In the genomic region with DNA sequence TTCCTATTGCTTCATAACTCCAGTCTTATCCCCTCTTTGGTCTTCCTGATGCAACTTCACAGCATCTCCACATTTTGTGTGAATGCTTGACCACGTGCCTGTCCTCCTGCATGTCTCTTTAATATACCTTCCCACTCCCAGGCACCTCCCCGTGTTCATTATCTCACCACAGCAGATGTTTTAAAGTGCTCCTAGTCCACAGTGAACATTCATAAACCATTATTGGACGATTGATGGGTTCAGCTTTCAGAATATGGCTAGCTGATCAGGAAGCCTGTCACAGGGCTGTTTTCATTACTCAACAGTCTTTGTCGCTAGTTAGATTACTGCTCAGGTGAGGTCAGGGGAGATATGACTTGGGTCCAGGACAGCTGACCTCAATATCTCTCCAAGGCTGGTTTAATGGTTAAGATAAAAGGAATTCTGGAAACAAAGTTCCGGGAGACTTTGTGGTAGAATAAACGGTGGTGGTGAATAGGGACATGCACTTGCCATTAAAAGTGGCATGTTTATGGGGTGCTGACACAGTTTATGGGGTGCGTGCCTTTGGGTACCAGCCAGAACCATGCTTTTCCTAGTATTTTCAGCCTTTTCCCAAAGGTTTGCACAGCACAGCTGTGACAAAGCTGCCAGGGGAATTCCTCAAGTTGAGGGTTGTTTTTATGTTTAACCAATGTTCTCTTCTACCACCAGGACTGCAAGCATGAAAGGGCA, we compare ENCODE assay signal across 28 mouse cellular contexts.
DNase-seq lines count a peak whose midpoint lies in the region; ATAC-seq and TF ChIP-seq lines count a peak whose summit lies in the region.
"Had no signal": no experiment of that assay in that cellular context is flagged by ENCODE, and none has a peak within 500 bp of the region (broad histone marks: within the 10 kb centered on the region; RNA-seq: fewer than 3 reads in every experiment).

No protein-coding gene starts in this region.

- H3K9ac ChIP-seq in lung, embryonic 14.5 days: no peak overlapping the region
- H3K9ac ChIP-seq in limb, embryonic 11.5 days (ENCODE audit: low read length): no peak overlapping the region
- H3K9ac ChIP-seq in neural tube, embryonic 15.5 days (replicated peaks): no peak overlapping the region
- no peak overlapping the region for H3K9ac ChIP-seq in midbrain, postnatal 0 days (replicated peaks; ENCODE audit: low read length, poor library complexity, severe bottlenecking)
- H3K9ac ChIP-seq: forebrain, embryonic 12.5 days; forebrain, postnatal 0 days; hindbrain, embryonic 12.5 days; neural tube, embryonic 12.5 days had no signal

- peak; percentile 27 for DNase-seq in lung, embryonic 14.5 days
- no peak for DNase-seq in lung, postnatal 36 days
- DNase-seq in embryo, embryonic 9.5 days (ENCODE audit: extremely low spot score): peak; percentile 10
- DNase-seq in limb, embryonic 11.5 days (ENCODE audit: low spot score): peak; percentile 96
- DNase-seq in yolk sac, embryonic 10.5 days (ENCODE audit: low spot score): peak; percentile 23
- DNase-seq in midbrain, postnatal 0 days (ENCODE audit: low spot score): no peak
- DNase-seq: adrenal gland, postnatal 14 days; cerebellum, adult 11 months; cerebellum, adult 9-11 months; forebrain, postnatal 0 days; gastrocnemius, postnatal 14 days; heart, postnatal 36 days; kidney, adult 18-20 months; kidney, postnatal 4 days; right cerebral cortex, postnatal 14 days had no signal

- no peak overlapping the region for H3K27ac ChIP-seq in lung, embryonic 14.5 days (ENCODE audit: low read depth)
- H3K27ac ChIP-seq in limb, embryonic 11.5 days (replicated peaks; ENCODE audit: low read depth, low read length): 0 out of 2 replicates have a peak overlapping the region, but pooled peaks have one; percentile 1
- H3K27ac ChIP-seq in neural tube, embryonic 15.5 days (replicated peaks): no peak overlapping the region
- no peak overlapping the region for H3K27ac ChIP-seq in midbrain, postnatal 0 days (ENCODE audit: low read depth, low read length)
- H3K27ac ChIP-seq: forebrain, embryonic 12.5 days; hindbrain, embryonic 12.5 days; hindbrain, postnatal 0 days; kidney, postnatal 0 days; neural tube, embryonic 12.5 days had no signal

- H3K4me3 ChIP-seq in lung, embryonic 14.5 days (ENCODE audit: low read depth, low read length): no peak overlapping the region
- no peak overlapping the region for H3K4me3 ChIP-seq in limb, embryonic 11.5 days (ENCODE audit: low read depth, low read length)
- H3K4me3 ChIP-seq in neural tube, embryonic 15.5 days (replicated peaks): no peak overlapping the region
- no peak overlapping the region for H3K4me3 ChIP-seq in midbrain, postnatal 0 days (ENCODE audit: low read depth, low read length)
- H3K4me3 ChIP-seq: erythroblast, embryonic 14.5 days; forebrain, embryonic 12.5 days; hindbrain, embryonic 12.5 days; myocyte; neural tube, embryonic 12.5 days had no signal

- ATAC-seq in lung, embryonic 14.5 days (ENCODE audit: insufficient read depth): no peak
- peak; percentile 86 for ATAC-seq in limb, embryonic 11.5 days (ENCODE audit: insufficient number of reproducible peaks, low FRiP score, low TSS enrichment, low read depth)
- ATAC-seq in neural tube, embryonic 15.5 days (ENCODE audit: low FRiP score): no peak
- ATAC-seq in megakaryocyte progenitor cell, adult 5-6 weeks (replicated peaks; ENCODE audit: poor library complexity): no peak
- ATAC-seq in midbrain, postnatal 0 days (ENCODE audit: low FRiP score): no peak
- ATAC-seq: forebrain, postnatal 0 days; hindbrain, postnatal 0 days; midbrain, embryonic 16.5 days had no signal

- no peaks in the 10 kb centered on the region for H3K27me3 ChIP-seq in lung, embryonic 14.5 days (ENCODE audit: insufficient read depth, low read length)
- H3K27me3 ChIP-seq in limb, embryonic 11.5 days (ENCODE audit: control insufficient read depth, insufficient read depth, low read length): no peaks in the 10 kb centered on the region
- H3K27me3 ChIP-seq in neural tube, embryonic 15.5 days (replicated peaks): no peaks in the 10 kb centered on the region
- no peaks in the 10 kb centered on the region for H3K27me3 ChIP-seq in midbrain, postnatal 0 days (ENCODE audit: insufficient read depth, low read length)
- H3K27me3 ChIP-seq: forebrain, embryonic 12.5 days; hindbrain, embryonic 12.5 days; neural tube, embryonic 12.5 days had no signal

- no peaks in the 10 kb centered on the region for H3K9me3 ChIP-seq in lung, embryonic 14.5 days (ENCODE audit: low read depth, low read length)
- no peaks in the 10 kb centered on the region for H3K9me3 ChIP-seq in limb, embryonic 11.5 days (ENCODE audit: control insufficient read depth, low read length)
- H3K9me3 ChIP-seq in neural tube, embryonic 15.5 days (replicated peaks): no peaks in the 10 kb centered on the region
- no peaks in the 10 kb centered on the region for H3K9me3 ChIP-seq in midbrain, postnatal 0 days (ENCODE audit: low read length)
- H3K9me3 ChIP-seq: forebrain, embryonic 12.5 days; hindbrain, embryonic 12.5 days; neural tube, embryonic 12.5 days had no signal

- no peak for TF ChIP-seq CTCF in lung, embryonic 14.5 days (IDR thresholded peaks at IDR 0.05; ENCODE audit: low read depth)
- no peak for TF ChIP-seq CTCF in midbrain, postnatal 0 days (IDR thresholded peaks at IDR 0.05)

- no peaks in the 10 kb centered on the region for H3K36me3 ChIP-seq in lung, embryonic 14.5 days (ENCODE audit: insufficient read depth)
- no peaks in the 10 kb centered on the region for H3K36me3 ChIP-seq in limb, embryonic 11.5 days (ENCODE audit: control insufficient read depth, insufficient read depth, low read length)
- H3K36me3 ChIP-seq in neural tube, embryonic 15.5 days: no peaks in the 10 kb centered on the region
- no peaks in the 10 kb centered on the region for H3K36me3 ChIP-seq in midbrain, postnatal 0 days (ENCODE audit: insufficient read depth, low read length)
- H3K36me3 ChIP-seq: forebrain, embryonic 12.5 days; hindbrain, embryonic 12.5 days; neural tube, embryonic 12.5 days had no signal

- H3K4me2 ChIP-seq in lung, embryonic 14.5 days: no peak overlapping the region
- H3K4me2 ChIP-seq in limb, embryonic 11.5 days (ENCODE audit: low read depth, severe bottlenecking): no peak overlapping the region
- H3K4me2 ChIP-seq in neural tube, embryonic 15.5 days: no peak overlapping the region
- no peak overlapping the region for H3K4me2 ChIP-seq in midbrain, postnatal 0 days (ENCODE audit: low read depth, low read length, poor library complexity, severe bottlenecking)
- H3K4me2 ChIP-seq: forebrain, embryonic 12.5 days; heart, embryonic 11.5 days; hindbrain, embryonic 12.5 days; liver, embryonic 11.5 days; midbrain, embryonic 11.5 days; neural tube, embryonic 12.5 days had no signal

- WGBS in lung, embryonic 14.5 days: 35% methylated on average over 7 of the region's 7 CpGs
- 14% methylated on average over 7 of the region's 7 CpGs for WGBS in limb, embryonic 11.5 days
- WGBS in neural tube, embryonic 15.5 days: 59% methylated on average over 7 of the region's 7 CpGs
- WGBS in midbrain, postnatal 0 days: 85% methylated on average over 7 of the region's 7 CpGs

- no peaks in the 10 kb centered on the region for H3K4me1 ChIP-seq in lung, embryonic 14.5 days (ENCODE audit: insufficient read depth)
- H3K4me1 ChIP-seq in limb, embryonic 11.5 days (ENCODE audit: control insufficient read depth, insufficient read depth, low read length): 0 out of 2 replicates have a peak, but pooled peaks cover 10% of the 10 kb centered on the region
- H3K4me1 ChIP-seq in neural tube, embryonic 15.5 days: no peaks in the 10 kb centered on the region
- H3K4me1 ChIP-seq in midbrain, postnatal 0 days (ENCODE audit: insufficient read depth, low read length): no peaks in the 10 kb centered on the region
- H3K4me1 ChIP-seq: forebrain, embryonic 12.5 days; hindbrain, embryonic 12.5 days; neural tube, embryonic 12.5 days had no signal

Comparison
In these comparisons a context has a peak if more than half of its experiments do, and no peak if none do; other contexts are left out.
1. DNase-seq: peak in lung, embryonic 14.5 days (single experiment), embryo, embryonic 9.5 days (single experiment), limb, embryonic 11.5 days (single experiment) and yolk sac, embryonic 10.5 days (single experiment); none in lung, postnatal 36 days (single experiment) and midbrain, postnatal 0 days (single experiment).